Mouse (Mus musculus) ES-Bruce4 (cell line): ENCODE measurements around the gene Ubr4.

ENCODE experiments used
- EP300 ChIP-seq: IDR thresholded peaks from 2 replicates; pipeline ENCODE4 v1.6.1; 2011; ENCODE audit warnings: low read depth, low read length; ENCODE audit not compliant: insufficient read depth
- POLR2A ChIP-seq: IDR thresholded peaks from one replicate; pipeline ENCODE4 v1.8.1; 2011; ENCODE audit warnings: low read length; ENCODE audit not compliant: insufficient read depth

DNA sequence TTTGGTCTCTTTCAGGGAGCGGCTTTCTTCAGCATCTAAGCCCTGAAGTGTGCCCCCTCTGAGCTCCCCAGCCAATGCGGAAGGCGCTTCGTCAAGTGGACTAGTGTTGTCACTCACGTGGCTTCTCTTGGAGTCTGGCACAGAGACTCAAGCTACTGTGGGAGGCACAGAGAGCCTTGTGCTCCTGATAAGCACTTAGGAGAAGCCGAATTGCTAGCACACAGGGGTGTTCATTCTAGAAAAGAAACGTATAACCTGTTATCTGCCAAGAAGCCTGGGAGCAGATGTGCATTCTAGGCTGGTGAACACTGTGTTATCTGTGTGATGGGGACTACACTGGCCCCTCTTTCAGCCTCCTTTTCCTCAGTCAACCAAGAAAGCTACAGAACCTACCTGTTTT, 16.9 kb upstream of the Ubr4 start:
- TF ChIP-seq EP300: no peak
- TF ChIP-seq POLR2A: no peak
